Mouse (Mus musculus) B cell, adult 62 days (primary cell): ENCODE data around the gene Tmc4. TPM values are rescaled to one million over a fixed set of nuclear protein-coding genes. Genes with fewer than 3 reads are reported as not detected.

Source experiments
- total RNA-seq: library from RNA; stranded (reverse); gene quantifications from 4 replicates; pipeline ENCODE4 v1.2.4, GENCODE M21; 2023

Tmc4 gene
- 5.6 to 7.9 TPM (median 7.5 TPM) in 4 replicates for total RNA-seq

GRCm38 (mm10) chr7:3677342-3677741 is at the start of gene Tmc4:
Gene Tmc4, minus strand, starts transcription at chr7:3677553.

GRCm38 (mm10) chr7:3720268-3720667 is 42.9 kb upstream of the Tmc4 start, which contains the start of gene Pirb:
Gene Pirb, minus strand, starts transcription at chr7:3720391.

GRCm38 (mm10) chr7:3703879-3704441 is 26.6 kb upstream of the Tmc4 start, which contains the start of gene Rps9:
Gene Rps9, plus strand, starts transcription at chr7:3703993.

GRCm38 (mm10) chr7:3692987-3693808 is 15.8 kb upstream of the Tmc4 start, which contains the start of gene Mboat7:
Gene Mboat7, minus strand, starts transcription at chr7:3693523.

GRCm38 (mm10) chr7:3692382-3692986 is 15.1 kb upstream of the Tmc4 start, which contains the start of gene Tsen34:
Gene Tsen34, plus strand, starts transcription at chr7:3692863.

GRCm38 (mm10) chr7:3665215-3666114 is 11.9 kb downstream of the Tmc4 start, which contains the start of gene Leng1:
Gene Leng1, minus strand, starts transcription at chr7:3665840.

GRCm38 (mm10) chr7:3644672-3645487 is 32.5 kb downstream of the Tmc4 start, which contains the start of gene Cnot3:
Gene Cnot3, plus strand, starts transcription at chr7:3645268.

GRCm38 (mm10) chr7:3629543-3630477 is 47.5 kb downstream of the Tmc4 start, which contains the start of the genes Tfpt and Prpf31:
Gene Tfpt, minus strand, starts transcription at chr7:3629929.
Gene Prpf31, plus strand, starts transcription at chr7:3629985.

GRCm38 (mm10) chr7:3617242-3617995 is 59.9 kb downstream of the Tmc4 start, which contains the start of gene Ndufa3:
Gene Ndufa3, plus strand, starts transcription at chr7:3617373.

GRCm38 (mm10) chr7:3616057-3616388 is 61.3 kb downstream of the Tmc4 start, which contains the start of gene Oscar:
Gene Oscar, minus strand, starts transcription at chr7:3616157.

Other genes starting within 250 kb of the Tmc4 start
- gene Tarm1, start 174.9 kb downstream of the Tmc4 start, total RNA-seq, result not detected in 4 replicates
- not detected in 4 replicates for gene Oscar, start 61.4 kb downstream of the Tmc4 start, total RNA-seq
- gene Ndufa3, start 60.2 kb downstream of the Tmc4 start, total RNA-seq, result 289 to 309 TPM (median 297 TPM) in 4 replicates
- 15.3 to 24.5 TPM (median 22.4 TPM) in 4 replicates for gene Tfpt, start 47.6 kb downstream of the Tmc4 start, total RNA-seq
- 66.4 to 73.4 TPM (median 68.2 TPM) in 4 replicates for gene Prpf31, start 47.6 kb downstream of the Tmc4 start, total RNA-seq
- gene Cnot3, start 32.3 kb downstream of the Tmc4 start, total RNA-seq, result 110 to 131 TPM (median 116 TPM) in 4 replicates
- 9.0 to 9.6 TPM (median 9.2 TPM) in 4 replicates for gene Leng1, start 11.7 kb downstream of the Tmc4 start, total RNA-seq
- 26.1 to 32.4 TPM (median 27.7 TPM) in 4 replicates for gene Tsen34, start 15.3 kb upstream of the Tmc4 start, total RNA-seq
- 52.2 to 75.5 TPM (median 60.4 TPM) in 4 replicates for gene Mboat7, start 16.0 kb upstream of the Tmc4 start, total RNA-seq
- 2,060 to 2,163 TPM (median 2,115 TPM) in 4 replicates for gene Rps9, start 26.4 kb upstream of the Tmc4 start, total RNA-seq
- 28.8 to 32.5 TPM (median 30.1 TPM) in 4 replicates for gene Pirb, start 42.8 kb upstream of the Tmc4 start, total RNA-seq
- 4.9 to 6.0 TPM (median 5.5 TPM) in 4 replicates for gene Gm15448, start 148.1 kb upstream of the Tmc4 start, total RNA-seq
- 7.0 to 9.8 TPM (median 9.1 TPM) in 4 replicates for gene Pira2, start 167.5 kb upstream of the Tmc4 start, total RNA-seq
- gene Gm14548, start 220.6 kb upstream of the Tmc4 start, total RNA-seq, result 3.1 to 5.6 TPM (median 4.3 TPM) in 4 replicates
- 3.9 to 5.4 TPM (median 4.3 TPM) in 4 replicates for gene Lilra6, start 237.9 kb upstream of the Tmc4 start, total RNA-seq